Mouse (Mus musculus) lung, postnatal 0 days (tissue): ENCODE measurements around the gene Mapre3. TPM values are rescaled to one million over a fixed set of nuclear protein-coding genes. Genes with fewer than 3 reads are reported as not detected.

Source experiments
- ATAC-seq: fragments of 200-750 bp; cut with Nextera tagmentation; 2 replicates; pipeline ENCODE4 v1.8.0; 2017; ENCODE audit warnings: moderate library complexity
- DNase-seq: peaks from one replicate; pipeline ENCODE4 v3.0.0-alpha.2; 2016; ENCODE audit warnings: low spot score
- H3K27ac ChIP-seq: fragments of 300-500 bp; sonication (generic); 2 replicates; pipeline ENCODE4 v1.5.1; 2014; ENCODE audit warnings: antibody characterized with exemption, mild to moderate bottlenecking, low read length, mixed read lengths
- H3K27me3 ChIP-seq: fragments of 300-500 bp; sonication (generic); replicated peaks from 2 replicates; pipeline ENCODE4 v1.6.1; 2014; ENCODE audit warnings: low read length, mixed read lengths; ENCODE audit not compliant: insufficient read depth
- H3K36me3 ChIP-seq: fragments of 300-500 bp; sonication (generic); 2 replicates; pipeline ENCODE4 v1.6.1; 2014; ENCODE audit warnings: low read length, mixed read lengths; ENCODE audit not compliant: insufficient read depth
- H3K4me1 ChIP-seq: fragments of 300-500 bp; sonication (generic); 2 replicates; pipeline ENCODE4 v1.6.1; 2014; ENCODE audit warnings: antibody characterized with exemption, low read depth, low read length, mixed read lengths; ENCODE audit not compliant: insufficient read depth
- H3K4me2 ChIP-seq: fragments of 300-500 bp; sonication (generic); replicated peaks from 2 replicates; pipeline ENCODE4 v1.6.1; 2014; ENCODE audit warnings: low read depth, mild to moderate bottlenecking, low read length, moderate library complexity, mixed read lengths
- H3K4me3 ChIP-seq: fragments of 300-500 bp; sonication (generic); 2 replicates; pipeline ENCODE4 v1.5.1; 2014; ENCODE audit warnings: low read depth, low read length
- H3K9ac ChIP-seq: fragments of 300-500 bp; sonication (generic); replicated peaks from 2 replicates; pipeline ENCODE4 v1.6.1; 2014; ENCODE audit warnings: low read depth, mild to moderate bottlenecking
- H3K9me3 ChIP-seq: fragments of 300-500 bp; sonication (generic); 2 replicates; pipeline ENCODE4 v1.6.1; 2016; ENCODE audit warnings: low read length, mixed read lengths
- CTCF ChIP-seq: IDR thresholded peaks from 2 replicates; pipeline ENCODE4 v1.5.1; 2016; ENCODE audit warnings: antibody characterized with exemption, mild to moderate bottlenecking
- EP300 ChIP-seq: IDR thresholded peaks from 2 replicates; pipeline ENCODE4 v1.6.1; 2016; ENCODE audit warnings: antibody characterized with exemption, mild to moderate bottlenecking, control low read depth
- WGBS: fragments of 180-500 bp; shearing (Covaris S2); extraction: QIAGEN DNeasy Blood & Tissue Kit; methylation state at CpG from one replicate; pipeline ENCODE4 v1.1.7; 2014; 5-methylcytosine and 5-hydroxymethylcytosine counted together
- polyA plus RNA-seq: library from polyadenylated mRNA; unstranded; fragments of >200 nt; fragmentation: Nextera tagmentation; extraction: Ambion mirVana; gene quantifications from 2 replicates; pipeline ENCODE4 v1.2.1, GENCODE M21; 2015

Gene Mapre3
- polyA plus RNA-seq, 1 experiment from 2014 or later: 23.2 TPM

DNA sequence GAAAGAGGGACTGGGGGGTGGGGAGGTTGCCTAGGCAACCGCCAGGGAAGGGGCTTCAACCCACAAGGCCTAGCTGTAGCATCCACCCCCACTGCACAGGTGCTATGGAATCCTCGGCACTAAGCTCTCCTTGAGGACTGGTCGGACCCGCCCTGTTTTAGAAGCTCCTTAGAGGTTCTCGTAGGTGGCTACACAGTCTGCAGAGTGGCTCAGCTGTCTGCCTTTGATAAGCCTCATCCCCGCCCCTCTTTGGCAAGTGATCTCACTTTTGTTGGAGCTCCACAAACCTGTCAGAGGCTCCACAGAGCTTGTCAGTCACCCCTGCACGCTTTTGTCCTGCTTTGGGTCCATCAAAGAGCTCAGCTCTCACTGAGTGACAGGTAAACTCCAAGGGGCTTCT lies 17.0 kb upstream of the Mapre3 start:
- Histone ChIP-seq H3K36me3 (no peaks in the 10 kb centered on the region), H3K4me1 (no peaks in the 10 kb centered on the region), H3K27ac (no peak overlapping the region), H3K27me3 (no peaks in the 10 kb centered on the region), H3K9ac (no peak overlapping the region), H3K4me2 (no peak overlapping the region), H3K9me3 (no peaks in the 10 kb centered on the region), H3K4me3 (no peak overlapping the region)
- WGBS: 46% methylated on average over 7 of the region's 7 CpGs
- no peak for TF ChIP-seq EP300
- TF ChIP-seq CTCF: no peak
- no peak for DNase-seq
- ATAC-seq: peak; percentile 23; the same call in 1 of the 2 replicates

DNA sequence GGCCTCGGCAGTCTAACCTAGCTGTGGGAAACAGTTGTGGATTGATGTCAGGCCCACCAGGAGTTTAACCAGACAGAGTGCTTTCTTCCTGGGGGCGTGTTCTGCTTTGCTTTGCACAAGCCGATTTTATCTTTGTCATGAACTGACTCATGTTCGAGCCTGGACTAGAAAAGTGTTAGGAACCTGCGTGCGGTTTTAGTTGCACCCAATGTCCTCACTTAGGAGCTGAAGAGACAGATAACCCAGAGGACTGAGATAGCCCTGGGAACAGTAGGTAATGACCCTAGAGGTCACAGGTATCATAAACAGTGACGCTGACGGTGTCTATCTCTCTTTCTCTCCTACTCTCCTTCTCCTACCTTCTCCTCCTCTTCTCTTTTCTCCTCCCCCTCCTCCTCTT lies 16.5 kb upstream of the Mapre3 start:
- H3K27ac ChIP-seq: no peak overlapping the region
- H3K4me3 ChIP-seq: no peak overlapping the region
- H3K4me1 ChIP-seq: no peaks in the 10 kb centered on the region
- TF ChIP-seq EP300 (no peak), CTCF (no peak)
- ATAC-seq (no peak), DNase-seq (no peak)
- H3K36me3 ChIP-seq: no peaks in the 10 kb centered on the region
- no peak overlapping the region for H3K4me2 ChIP-seq
- H3K9ac ChIP-seq: no peak overlapping the region
- no peaks in the 10 kb centered on the region for H3K27me3 ChIP-seq
- H3K9me3 ChIP-seq: no peaks in the 10 kb centered on the region
- WGBS: 64% methylated on average over 8 of the region's 8 CpGs

DNA sequence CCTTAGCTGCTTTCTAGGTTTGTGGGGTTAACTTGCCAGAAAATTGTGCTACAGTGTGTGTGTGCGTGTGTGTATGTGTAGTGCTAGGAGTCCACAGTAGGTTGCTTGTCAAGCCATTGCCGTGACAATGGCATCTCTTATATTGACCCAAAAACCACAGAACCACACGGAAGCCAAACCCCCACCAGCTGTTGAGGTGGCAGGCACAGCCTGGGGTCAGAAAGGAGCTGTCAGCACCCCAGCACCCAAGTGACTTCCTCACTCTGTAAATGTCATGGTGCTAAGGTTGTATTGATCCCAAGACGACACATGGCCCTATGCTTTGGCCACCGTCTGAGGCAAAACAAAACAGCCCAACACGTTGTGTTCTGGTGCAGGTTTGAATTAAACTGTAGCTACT lies 15.5 kb upstream of the Mapre3 start:
- TF ChIP-seq CTCF: no peak
- no peak for TF ChIP-seq EP300
- Histone ChIP-seq H3K27ac (no peak overlapping the region), H3K9me3 (no peaks in the 10 kb centered on the region), H3K27me3 (no peaks in the 10 kb centered on the region), H3K4me2 (no peak overlapping the region), H3K4me1 (no peaks in the 10 kb centered on the region), H3K9ac (no peak overlapping the region), H3K36me3 (no peaks in the 10 kb centered on the region), H3K4me3 (no peak overlapping the region)
- no peak for ATAC-seq
- 57% methylated on average over 6 of the region's 6 CpGs for WGBS
- DNase-seq: no peak

DNA sequence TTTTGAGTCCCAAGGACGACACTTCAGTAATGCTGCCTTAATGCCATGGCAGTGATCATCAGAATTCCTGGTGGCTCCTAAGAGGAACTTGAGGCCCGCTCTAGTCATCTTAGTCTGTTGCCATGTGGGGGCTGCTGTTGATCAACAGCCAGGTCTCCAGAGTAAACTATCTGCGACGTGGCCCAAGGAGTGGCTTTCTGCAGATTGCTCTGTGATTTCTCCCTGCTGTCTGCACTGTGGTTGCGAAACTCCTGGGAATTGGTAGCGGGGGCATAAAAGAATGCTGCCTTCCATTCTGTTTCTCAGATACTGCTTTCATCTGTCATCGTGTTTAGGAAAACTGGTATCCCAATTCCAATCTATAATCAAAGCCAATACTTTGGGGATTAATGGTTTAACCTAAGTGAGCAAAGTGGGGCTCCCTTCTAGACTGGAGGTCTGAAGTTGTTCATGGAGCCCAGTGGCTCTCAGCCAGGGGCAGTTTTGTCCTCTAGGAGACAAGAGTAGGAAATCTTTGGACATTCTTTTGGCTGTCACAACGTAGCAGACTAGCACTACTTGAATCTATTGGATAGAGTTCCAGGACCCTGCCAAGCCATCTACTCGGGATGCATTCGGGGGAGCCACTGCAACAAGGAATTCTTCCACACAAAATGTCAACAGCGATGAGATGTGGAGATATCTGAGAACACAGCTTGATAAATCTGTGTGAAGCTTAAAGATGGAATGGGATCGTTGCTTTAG lies 11.5 kb upstream of the Mapre3 start:
- no peaks in the 10 kb centered on the region for H3K9me3 ChIP-seq
- no peak overlapping the region for H3K9ac ChIP-seq
- no peaks in the 10 kb centered on the region for H3K4me1 ChIP-seq
- ATAC-seq (peak; percentile 58), DNase-seq (peak; percentile 78)
- no peak overlapping the region for H3K4me3 ChIP-seq
- no peak overlapping the region for H3K4me2 ChIP-seq
- 47% methylated on average over 12 of the region's 12 CpGs for WGBS
- H3K27me3 ChIP-seq: no peaks in the 10 kb centered on the region
- no peak for TF ChIP-seq EP300
- no peak for TF ChIP-seq CTCF
- peak overlapping the region; percentile 51 for H3K27ac ChIP-seq
- no peaks in the 10 kb centered on the region for H3K36me3 ChIP-seq

DNA sequence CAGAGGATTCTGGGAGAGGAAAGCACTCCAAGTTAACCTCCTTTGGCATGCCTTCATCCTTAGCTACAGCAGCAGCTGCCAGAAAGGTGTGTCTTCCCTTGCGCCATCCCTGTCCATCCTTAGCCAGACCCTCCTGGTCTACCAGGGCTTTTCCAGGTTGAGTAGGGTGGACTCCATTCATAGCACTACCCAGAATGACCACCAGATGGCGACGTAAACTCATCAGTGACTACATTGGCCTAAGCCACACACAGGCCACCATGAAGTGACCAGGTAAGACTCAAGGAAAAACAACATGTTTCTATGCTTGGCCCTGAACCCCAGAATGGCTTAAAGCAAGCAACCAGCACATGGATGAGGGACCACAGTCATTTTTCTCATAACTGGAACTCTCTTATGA lies 8.3 kb upstream of the Mapre3 start:
- peak; percentile 85 for ATAC-seq
- Histone ChIP-seq H3K9ac (no peak overlapping the region), H3K4me1 (no peaks in the 10 kb centered on the region), H3K4me3 (no peak overlapping the region), H3K27me3 (no peaks in the 10 kb centered on the region), H3K27ac (no peak overlapping the region), H3K9me3 (no peaks in the 10 kb centered on the region), H3K4me2 (no peak overlapping the region), H3K36me3 (no peaks in the 10 kb centered on the region)
- WGBS: 9% methylated on average over 3 of the region's 3 CpGs
- DNase-seq: peak; percentile 82
- TF ChIP-seq CTCF: peak; percentile 99
- no peak for TF ChIP-seq EP300

DNA sequence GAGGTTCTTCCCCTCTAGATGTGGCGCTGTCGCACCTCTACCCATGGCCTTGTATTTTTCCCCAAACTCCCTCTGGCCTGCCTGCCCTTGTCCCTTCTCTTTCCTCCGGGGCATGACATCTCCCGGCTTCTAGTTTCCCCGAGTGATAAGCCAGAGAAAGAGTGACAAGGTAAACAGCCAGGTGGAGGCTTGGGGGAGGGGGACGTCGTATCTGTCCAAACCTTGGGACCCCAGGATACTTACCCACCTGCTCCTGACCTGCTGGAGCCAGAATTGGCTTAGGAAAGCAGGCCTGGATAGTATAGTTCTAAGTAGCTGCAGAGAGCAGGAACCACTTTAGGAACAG lies 652 bp downstream of the Mapre3 start:
- DNase-seq: no peak
- no peak overlapping the region for H3K27ac ChIP-seq
- no peaks in the 10 kb centered on the region for H3K9me3 ChIP-seq

More for the DNA sequence above, 652 bp downstream of the Mapre3 start:
- Histone ChIP-seq H3K4me1 (peaks cover 3% of the 10 kb centered on the region; the same call in 1 of the 2 replicates), H3K9ac (peak overlapping the region; percentile 48), H3K36me3 (no peaks in the 10 kb centered on the region), H3K27me3 (no peaks in the 10 kb centered on the region), H3K4me2 (peak overlapping the region; percentile 87), H3K4me3 (peak overlapping the region; percentile 70)
- WGBS: 9% methylated on average over 7 of the region's 7 CpGs
- no peak for TF ChIP-seq CTCF
- TF ChIP-seq EP300: no peak
- ATAC-seq: no peak
